Mouse (Mus musculus): Measurements from ENCODE around the gene Ick. TPM values are rescaled to one million over a fixed set of nuclear protein-coding genes. Genes with fewer than 3 reads are reported as not detected.
"Not testable (repeated sequence)": the region's sequence is repeated elsewhere in the genome, so short reads cannot be mapped to it uniquely, and the experiment has no call there.

The Ick gene
- polyA plus RNA-seq, 1 experiment = not detected

GRCm38 (mm10) chr9:78175277-78176200 lies 66.5 kb downstream of the Ick start:
- under 1% methylated on average over 53 of the region's 58 CpGs for WGBS
- H3K4me3 ChIP-seq (ENCODE audit: insufficient read depth, low read depth, low read length) = peak overlapping the region; percentile 57
- no peak for TF ChIP-seq CTCF (IDR thresholded peaks at IDR 0.05; ENCODE audit: insufficient read depth, low read depth, low read length)
- TF ChIP-seq POLR2A (IDR thresholded peaks at IDR 0.05; ENCODE audit: insufficient read depth, low read depth, low read length) = peak; percentile 93
- 0 out of 2 replicates have a peak, but pooled peaks cover 2% of the 10 kb centered on the region for H3K4me1 ChIP-seq (ENCODE audit: control insufficient read depth, insufficient read depth, low read length)
- peak overlapping the region; percentile 82 for H3K27ac ChIP-seq (ENCODE audit: insufficient read depth, low read depth, low read length)

GRCm38 (mm10) chr9:78176201-78176727 lies 67.3 kb downstream of the Ick start:
- WGBS = under 1% methylated on average over 22 of the region's 22 CpGs
- no peak for TF ChIP-seq POLR2A (IDR thresholded peaks at IDR 0.05; ENCODE audit: insufficient read depth, low read depth, low read length)
- TF ChIP-seq CTCF (IDR thresholded peaks at IDR 0.05; ENCODE audit: insufficient read depth, low read depth, low read length) = 0 out of 2 replicates have a peak, but pooled peaks have one; percentile 15
- H3K4me1 ChIP-seq (ENCODE audit: control insufficient read depth, insufficient read depth, low read length) = 0 out of 2 replicates have a peak, but pooled peaks cover 2% of the 10 kb centered on the region
- peak overlapping the region; percentile 82 for H3K27ac ChIP-seq (ENCODE audit: insufficient read depth, low read depth, low read length)
- H3K4me3 ChIP-seq (ENCODE audit: insufficient read depth, low read depth, low read length) = peak overlapping the region; percentile 57

- Histone ChIP-seq H3K27ac (ENCODE audit: insufficient read depth, low read depth, low read length) (peak overlapping the region; percentile 82), H3K4me3 (ENCODE audit: insufficient read depth, low read depth, low read length) (peak overlapping the region; percentile 3; the same call in 1 of the 2 replicates), H3K4me1 (ENCODE audit: control insufficient read depth, insufficient read depth, low read length) (0 out of 2 replicates have a peak, but pooled peaks cover 2% of the 10 kb centered on the region)
- no peak for TF ChIP-seq CTCF (IDR thresholded peaks at IDR 0.05; ENCODE audit: insufficient read depth, low read depth, low read length)
- TF ChIP-seq POLR2A (IDR thresholded peaks at IDR 0.05; ENCODE audit: insufficient read depth, low read depth, low read length) = no peak
- WGBS = 6% methylated on average over 7 of the region's 7 CpGs
Measured at GRCm38 (mm10) chr9:78176831-78177230, 67.8 kb downstream of the Ick start.

GRCm38 (mm10) chr9:78178197-78178596 lies 69.2 kb downstream of the Ick start:
- no peak overlapping the region for H3K4me3 ChIP-seq (ENCODE audit: insufficient read depth, low read depth, low read length)
- 0 out of 2 replicates have a peak, but pooled peaks cover 2% of the 10 kb centered on the region for H3K4me1 ChIP-seq (ENCODE audit: control insufficient read depth, insufficient read depth, low read length)
- H3K27ac ChIP-seq (ENCODE audit: insufficient read depth, low read depth, low read length) = no peak overlapping the region
- TF ChIP-seq POLR2A (IDR thresholded peaks at IDR 0.05; ENCODE audit: insufficient read depth, low read depth, low read length) (no peak), CTCF (IDR thresholded peaks at IDR 0.05; ENCODE audit: insufficient read depth, low read depth, low read length) (no peak)
- WGBS = 80% methylated on average over 5 of the region's 5 CpGs

GRCm38 (mm10) chr9:78179071-78179470 lies 70.1 kb downstream of the Ick start:
- TF ChIP-seq POLR2A (IDR thresholded peaks at IDR 0.05; ENCODE audit: insufficient read depth, low read depth, low read length) = no peak
- TF ChIP-seq CTCF (IDR thresholded peaks at IDR 0.05; ENCODE audit: insufficient read depth, low read depth, low read length) = no peak
- 0 out of 2 replicates have a peak, but pooled peaks cover 2% of the 10 kb centered on the region for H3K4me1 ChIP-seq (ENCODE audit: control insufficient read depth, insufficient read depth, low read length)
- H3K27ac ChIP-seq (ENCODE audit: insufficient read depth, low read depth, low read length) = no peak overlapping the region
- no peak overlapping the region for H3K4me3 ChIP-seq (ENCODE audit: insufficient read depth, low read depth, low read length)
- WGBS = 68% methylated on average over 2 of the region's 2 CpGs

GRCm38 (mm10) chr9:78182474-78182873 lies 73.5 kb downstream of the Ick start, which contains the start of gene Gsta4:
Gene Gsta4 (plus strand): TSS chr9:78182774.
- H3K4me1 ChIP-seq (ENCODE audit: control insufficient read depth, insufficient read depth, low read length); H3K4me3 ChIP-seq (ENCODE audit: insufficient read depth, low read depth, low read length); H3K27ac ChIP-seq (ENCODE audit: insufficient read depth, low read depth, low read length): not testable (repeated sequence)
- WGBS = 96% methylated on average over 4 of the region's 7 CpGs

GRCm38 (mm10) chr9:78185686-78186085 lies 76.7 kb downstream of the Ick start:
- TF ChIP-seq POLR2A (IDR thresholded peaks at IDR 0.05; ENCODE audit: insufficient read depth, low read depth, low read length) (no peak), CTCF (IDR thresholded peaks at IDR 0.05; ENCODE audit: insufficient read depth, low read depth, low read length) (no peak)
- no peak overlapping the region for H3K4me3 ChIP-seq (ENCODE audit: insufficient read depth, low read depth, low read length)
- H3K27ac ChIP-seq (ENCODE audit: insufficient read depth, low read depth, low read length) = no peak overlapping the region
- no peaks in the 10 kb centered on the region for H3K4me1 ChIP-seq (ENCODE audit: control insufficient read depth, insufficient read depth, low read length)
- WGBS = 78% methylated on average over 9 of the region's 9 CpGs

- 85% methylated on average over 8 of the region's 8 CpGs for WGBS
- Histone ChIP-seq H3K27ac (ENCODE audit: insufficient read depth, low read depth, low read length) (no peak overlapping the region), H3K4me3 (ENCODE audit: insufficient read depth, low read depth, low read length) (no peak overlapping the region), H3K4me1 (ENCODE audit: control insufficient read depth, insufficient read depth, low read length) (peaks cover 3% of the 10 kb centered on the region; the same call in 1 of the 2 replicates)
- no peak for TF ChIP-seq POLR2A (IDR thresholded peaks at IDR 0.05; ENCODE audit: insufficient read depth, low read depth, low read length)
- TF ChIP-seq CTCF (IDR thresholded peaks at IDR 0.05; ENCODE audit: insufficient read depth, low read depth, low read length) = no peak
Measured at GRCm38 (mm10) chr9:78188910-78189309, 79.9 kb downstream of the Ick start.
